Mouse (Mus musculus) ES-E14 (cell line): Measurements from ENCODE around the gene Cd80.

ENCODE experiments used
- CHD2 ChIP-seq: IDR thresholded peaks from 2 replicates; pipeline ENCODE4 v1.6.1; 2014; ENCODE audit warnings: mild to moderate bottlenecking, low read depth, low read length, inconsistent platforms
- HCFC1 ChIP-seq: IDR thresholded peaks from 2 replicates; pipeline ENCODE4 v1.6.1; 2012; ENCODE audit warnings: low read length, inconsistent platforms, borderline replicate concordance; ENCODE audit not compliant: insufficient read depth
- MAFK ChIP-seq: IDR thresholded peaks from 2 replicates; pipeline ENCODE4 v1.6.1; 2014; ENCODE audit warnings: mild to moderate bottlenecking, low read depth, low read length, inconsistent platforms; ENCODE audit not compliant: insufficient read depth
- ZC3H11A ChIP-seq: IDR thresholded peaks from 2 replicates; pipeline ENCODE4 v1.6.1; 2012; ENCODE audit warnings: low read depth, mild to moderate bottlenecking, inconsistent platforms, low read length, borderline replicate concordance
- ZNF384 ChIP-seq: IDR thresholded peaks from 2 replicates; pipeline ENCODE4 v1.6.1; 2012; ENCODE audit warnings: low read depth, low read length, inconsistent platforms

- no peak for TF ChIP-seq MAFK
- no peak for TF ChIP-seq ZNF384
- no peak for TF ChIP-seq CHD2
- no peak for TF ChIP-seq HCFC1
- TF ChIP-seq ZC3H11A = no peak
Observed at GRCm38 (mm10) chr16:38462161-38462560, 6.8 kb downstream of the Cd80 start.
